Mouse (Mus musculus) thymus, adult 2 months (tissue): ENCODE data around the gene Rps10.

Experiments used
- CTCF ChIP-seq: fragments of 200-500 bp; IDR thresholded peaks from 2 replicates; pipeline ENCODE4 v1.5.1; 2012; ENCODE audit warnings: mild to moderate bottlenecking, control low read depth, low read length, moderate library complexity, borderline replicate concordance; ENCODE audit not compliant: control insufficient read depth, poor library complexity, insufficient read depth; ENCODE audit errors: extremely low read depth
- POLR2A ChIP-seq: fragments of 200-500 bp; IDR thresholded peaks from 2 replicates; pipeline ENCODE4 v1.6.1; 2012; ENCODE audit warnings: mild to moderate bottlenecking, low read length, control low read depth, moderate library complexity; ENCODE audit not compliant: control insufficient read depth, poor library complexity, insufficient read depth; ENCODE audit errors: extremely low read depth

GRCm38 (mm10) chr17:27655089-27656010, 18.9 kb upstream of the Rps10 start, which contains the start of gene Pacsin1:
- TF ChIP-seq POLR2A (peak; percentile 30; the same call in 1 of the 2 replicates), CTCF (no peak)
